Mouse (Mus musculus) MEL (cell line): ENCODE data around the gene Tmem266.

Experiments
- CTCF ChIP-seq, 3 experiments: IDR thresholded peaks in 2 of 3; conservative IDR thresholded peaks in 1 of 3; 2 replicates each; pipeline ENCODE4 v1.5.1; 2011 to 2012; ENCODE audit warnings: low read length in 3 of 3, low read depth in 2 of 3, mild to moderate bottlenecking in 2 of 3, improper control_type of control experiment in 1 of 3, inconsistent platforms in 1 of 3, mixed read lengths in 1 of 3, moderate library complexity in 1 of 3; ENCODE audit not compliant: control insufficient read depth in 1 of 3, insufficient read depth in 1 of 3, poor library complexity in 1 of 3, severe bottlenecking in 1 of 3
- ELF1 ChIP-seq: IDR thresholded peaks from 2 replicates; pipeline ENCODE4 v1.6.1; 2014; ENCODE audit warnings: low read depth, mild to moderate bottlenecking, inconsistent platforms, low read length, improper control_type of control experiment, moderate library complexity
- ZC3H11A ChIP-seq: IDR thresholded peaks from 2 replicates; pipeline ENCODE4 v1.6.1; 2012; ENCODE audit warnings: low read depth, mild to moderate bottlenecking, inconsistent platforms, low read length, improper control_type of control experiment

GRCm38 (mm10) chr9:55408851-55409250 lies 82.1 kb downstream of the Tmem266 start:
- no peak for TF ChIP-seq ZC3H11A
- no peak for TF ChIP-seq ELF1
- TF ChIP-seq CTCF (IDR thresholded peaks at IDR 0.05 in 2 of 3, conservative IDR thresholded peaks at IDR 0.05 in 1 of 3; ENCODE audit: control insufficient read depth in 1 of 3, insufficient read depth in 1 of 3, low read depth in 2 of 3, low read length in 3 of 3, poor library complexity in 1 of 3, severe bottlenecking in 1 of 3) = no peak
